Mouse (Mus musculus): ENCODE results near the gene Cd34. TPM values are rescaled to one million over a fixed set of nuclear protein-coding genes. Genes with fewer than 3 reads are reported as not detected.

The Cd34 gene
- total RNA-seq, 2 experiments from 2014 or later: 25.5 to 26.5 TPM

DNA sequence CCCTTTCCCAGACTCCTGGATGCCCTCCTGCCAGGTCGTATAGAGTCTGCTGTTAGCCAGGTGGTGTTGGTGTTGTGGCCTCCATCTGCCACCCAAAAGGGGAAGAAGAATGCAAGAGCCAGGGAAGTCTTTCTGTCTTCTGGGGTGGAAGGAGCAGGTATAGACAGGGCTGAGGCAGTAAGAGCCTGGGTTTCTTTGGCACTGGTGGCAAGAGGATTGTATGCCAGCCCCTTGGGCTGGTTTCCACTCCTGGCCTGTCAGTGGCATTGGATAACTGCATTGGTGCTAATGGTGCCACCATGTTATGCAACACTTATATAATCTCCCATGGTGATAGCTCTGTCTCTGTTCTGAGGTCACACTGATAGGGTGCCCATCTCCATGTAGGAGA is 38.7 kb downstream of the Cd34 start:
- DNase-seq (ENCODE audit: low spot score in 2 of 2): peak in 1 of 2 experiments; percentile 24
- Histone ChIP-seq H3K4me3 (peak overlapping the region; percentile 81), H3K27ac (peak overlapping the region; percentile 99)
- no peak for TF ChIP-seq CTCF (conservative IDR thresholded peaks at IDR 0.05)

GRCm38 (mm10) chr1:194977946-194978720 is 39.5 kb downstream of the Cd34 start:
- peak overlapping the region; percentile 81 for H3K4me3 ChIP-seq
- H3K27ac ChIP-seq: peak overlapping the region; percentile 99
- TF ChIP-seq CTCF (conservative IDR thresholded peaks at IDR 0.05): no peak
- peak; percentile 59 to 82 for DNase-seq (ENCODE audit: low spot score in 2 of 2)

DNA sequence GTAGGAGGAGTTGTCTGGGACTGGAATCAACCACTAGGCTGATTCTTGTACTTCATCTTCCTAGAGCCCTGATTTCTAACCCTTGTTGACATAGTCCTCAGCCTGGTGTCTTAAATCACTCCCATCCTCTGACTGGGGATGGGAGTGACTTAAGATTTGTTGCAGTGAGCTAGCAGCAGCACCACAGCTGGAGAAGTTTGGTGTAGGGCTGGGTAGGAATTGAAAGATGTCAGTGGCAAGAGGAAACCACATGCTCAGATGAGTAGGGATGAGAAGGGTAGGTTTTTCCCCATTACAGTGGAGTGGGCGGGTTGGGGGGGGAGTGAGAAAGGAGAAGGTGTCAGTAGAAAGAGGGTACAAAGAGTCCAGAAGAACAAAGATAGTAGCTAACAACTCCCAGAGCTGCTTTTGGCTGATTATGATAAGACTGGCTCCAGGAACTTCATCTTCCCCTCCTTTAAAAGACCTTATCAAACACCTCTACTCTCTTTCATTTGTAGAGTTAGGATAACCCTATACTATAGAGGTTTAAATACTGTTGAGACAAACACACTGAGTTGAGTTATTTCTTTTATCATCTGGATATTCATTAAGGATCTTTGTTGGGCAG is 42.3 kb downstream of the Cd34 start:
- TF ChIP-seq CTCF (conservative IDR thresholded peaks at IDR 0.05): no peak
- DNase-seq (ENCODE audit: low spot score in 2 of 2): no peak
- H3K27ac ChIP-seq: 0 out of 2 replicates have a peak overlapping the region, but pooled peaks have one; percentile 8
- H3K4me3 ChIP-seq: no peak overlapping the region

DNA sequence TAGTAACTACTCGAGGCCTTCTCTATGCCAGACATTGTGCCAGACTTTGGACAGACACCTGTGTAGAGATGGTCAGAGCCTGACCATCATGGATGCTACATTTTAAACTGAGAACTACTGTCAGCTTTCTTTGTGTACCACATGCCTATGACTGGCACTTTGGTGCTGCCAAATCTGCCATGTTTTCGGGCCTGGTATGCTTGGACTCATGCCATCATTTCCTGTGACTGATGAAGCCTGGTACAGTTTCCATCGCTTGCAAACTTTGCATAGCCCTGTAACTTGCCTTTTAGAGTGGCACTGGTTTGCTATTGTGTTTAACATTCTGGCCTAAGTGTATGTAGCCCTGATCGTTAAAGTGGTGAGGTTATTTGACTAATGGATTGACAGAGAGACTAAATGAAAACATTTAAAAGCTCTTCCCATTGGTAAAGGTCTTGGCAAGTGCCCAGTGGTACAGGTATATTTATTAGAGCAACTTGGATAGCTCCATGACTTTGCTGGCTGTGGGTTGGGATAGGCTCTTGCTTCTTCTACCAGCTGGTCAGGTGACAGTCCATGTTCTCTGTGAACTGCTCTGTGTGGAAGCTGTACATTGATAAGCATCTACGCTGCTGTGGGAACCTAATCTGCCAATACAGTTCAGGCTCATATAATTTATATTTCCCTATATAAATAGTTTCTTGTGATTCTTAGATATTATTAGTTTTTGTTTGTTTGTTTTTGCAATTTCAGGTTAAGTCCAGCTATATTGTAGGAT is 44.5 kb downstream of the Cd34 start:
- Histone ChIP-seq H3K4me3 (no peak overlapping the region), H3K27ac (0 out of 2 replicates have a peak overlapping the region, but pooled peaks have one; percentile 28)
- peak in 1 of 2 experiments; percentile 28 for DNase-seq (ENCODE audit: low spot score in 2 of 2)
- no peak for TF ChIP-seq CTCF (conservative IDR thresholded peaks at IDR 0.05)

GRCm38 (mm10) chr1:194984914-194985313 is 46.3 kb downstream of the Cd34 start:
- no peak for TF ChIP-seq CTCF (conservative IDR thresholded peaks at IDR 0.05)
- Histone ChIP-seq H3K27ac (no peak overlapping the region), H3K4me3 (no peak overlapping the region)
- no peak for DNase-seq (ENCODE audit: low spot score in 2 of 2)

DNA sequence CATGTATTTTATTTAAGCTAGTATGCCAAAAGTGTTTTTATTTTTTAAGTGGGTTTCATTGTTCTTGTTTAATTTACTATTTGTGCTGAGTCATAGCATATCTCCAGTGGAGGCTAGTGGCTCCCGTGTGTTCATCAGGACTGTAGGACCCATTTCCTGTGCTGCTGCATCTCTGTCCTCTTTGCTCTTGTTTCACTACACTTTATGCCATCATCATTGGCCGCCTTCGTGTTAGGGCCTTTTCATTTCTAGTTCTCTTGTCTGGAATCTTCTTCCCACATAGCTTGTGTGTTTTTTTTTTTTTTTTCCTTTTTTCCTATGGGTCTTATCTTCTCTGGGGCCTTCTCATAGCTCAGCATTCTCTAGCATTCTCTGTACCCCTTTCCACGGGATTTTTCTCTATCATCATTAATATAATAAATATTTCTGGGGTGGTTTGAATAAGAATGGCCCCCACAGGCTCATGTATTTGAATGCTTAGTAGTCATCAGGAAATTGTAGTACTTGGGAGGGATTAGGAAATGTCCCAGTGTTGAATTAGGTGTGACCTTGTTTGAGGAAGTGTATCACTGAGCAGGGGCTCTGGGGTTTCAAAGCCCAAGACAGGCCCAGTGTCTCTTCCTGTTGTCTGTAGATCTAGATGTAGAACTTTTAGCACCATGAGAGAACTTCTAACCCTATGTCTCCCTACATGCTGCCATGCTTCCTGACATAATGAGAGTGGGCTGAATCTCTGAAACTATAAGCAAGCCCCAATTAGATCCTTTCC is 47.0 kb downstream of the Cd34 start:
- DNase-seq (ENCODE audit: low spot score in 2 of 2): no peak
- no peak for TF ChIP-seq CTCF (conservative IDR thresholded peaks at IDR 0.05)
- Histone ChIP-seq H3K4me3 (no peak overlapping the region), H3K27ac (peak overlapping the region; percentile 23; the same call in 1 of the 2 replicates)

- TF ChIP-seq CTCF (conservative IDR thresholded peaks at IDR 0.05): peak; percentile 55
Measured at GRCm38 (mm10) chr1:194989024-194989423, 50.4 kb downstream of the Cd34 start.

DNA sequence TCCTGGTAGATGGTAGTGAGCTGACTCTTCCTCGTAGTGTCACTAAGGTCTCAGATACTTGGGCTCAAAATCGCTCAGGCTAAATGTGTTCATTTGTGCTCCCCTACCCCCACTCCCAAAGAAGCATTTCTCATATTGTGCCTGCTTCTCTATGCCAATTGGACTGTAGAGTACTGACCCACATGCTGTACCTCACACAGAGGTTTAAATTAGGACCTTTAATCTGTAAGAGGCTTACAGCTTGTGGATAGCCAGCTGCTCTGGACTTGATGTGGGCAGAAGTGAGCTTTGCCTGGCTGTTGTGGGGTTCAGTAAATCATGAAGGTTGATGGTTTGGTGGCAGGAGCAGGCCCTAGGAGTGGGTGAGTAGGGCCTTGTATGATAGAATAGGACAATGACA is 52.4 kb downstream of the Cd34 start:
- no peak overlapping the region for H3K4me3 ChIP-seq
- H3K27ac ChIP-seq: peak overlapping the region; percentile 28; the same call in 1 of the 2 replicates
- no peak for TF ChIP-seq CTCF (conservative IDR thresholded peaks at IDR 0.05)
- DNase-seq (ENCODE audit: low spot score in 2 of 2): no peak

More at GRCm38 (mm10) chr1:194989024-194989423, 50.4 kb downstream of the Cd34 start:
- H3K4me3 ChIP-seq: no peak overlapping the region
- no peak for DNase-seq (ENCODE audit: low spot score in 2 of 2)
- no peak overlapping the region for H3K27ac ChIP-seq

DNA sequence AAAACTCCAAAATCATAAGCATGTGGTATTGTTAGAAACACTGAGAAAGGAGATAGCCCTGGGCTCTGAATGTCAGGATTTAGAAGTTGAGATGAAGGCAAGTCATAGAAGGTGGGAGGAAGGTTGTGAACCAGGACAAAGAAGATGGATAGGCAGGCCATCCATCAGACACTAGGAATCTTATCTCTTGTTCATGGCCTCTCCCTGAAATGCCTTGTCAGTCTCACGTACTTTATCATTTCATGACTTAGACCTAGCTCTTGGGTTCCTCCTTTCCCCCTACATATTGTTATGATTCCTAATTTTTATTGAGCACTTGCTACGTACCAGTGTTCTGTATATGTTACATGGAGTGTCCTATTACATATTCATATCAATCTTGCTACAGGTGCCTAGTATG is 53.0 kb downstream of the Cd34 start:
- no peak for TF ChIP-seq CTCF (conservative IDR thresholded peaks at IDR 0.05)
- Histone ChIP-seq H3K27ac (no peak overlapping the region), H3K4me3 (no peak overlapping the region)
- DNase-seq (ENCODE audit: low spot score in 2 of 2): no peak

GRCm38 (mm10) chr1:194992589-194993317 is 54.1 kb downstream of the Cd34 start:
- no peak for DNase-seq (ENCODE audit: low spot score in 2 of 2)
- Histone ChIP-seq H3K27ac (peak overlapping the region; percentile 8; the same call in 1 of the 2 replicates), H3K4me3 (no peak overlapping the region)
- no peak for TF ChIP-seq CTCF (conservative IDR thresholded peaks at IDR 0.05)

- H3K27ac ChIP-seq: peak overlapping the region; percentile 25; the same call in 1 of the 2 replicates
- no peak for TF ChIP-seq CTCF (conservative IDR thresholded peaks at IDR 0.05)
- no peak for DNase-seq (ENCODE audit: low spot score in 2 of 2)
- no peak overlapping the region for H3K4me3 ChIP-seq
Measured at GRCm38 (mm10) chr1:194993409-194993988, 54.9 kb downstream of the Cd34 start.

Data from layer of hippocampus, adult 2 months (tissue).